Mouse (Mus musculus) forebrain, embryonic 14.5 days (tissue): Measurements from ENCODE around the gene Oas1f. TPM values are rescaled to one million over a fixed set of nuclear protein-coding genes. Genes with fewer than 3 reads are reported as not detected.
"Not testable (repeated sequence)": the region's sequence is repeated elsewhere in the genome, so short reads cannot be mapped to it uniquely, and the experiment has no call there.

Source experiments
- ATAC-seq: fragments of 200-750 bp; cut with Nextera tagmentation; 2 replicates; pipeline ENCODE4 v1.8.0; 2017; ENCODE audit warnings: mild to moderate bottlenecking, moderate library complexity
- DNase-seq: peaks from one replicate; pipeline ENCODE4 v3.0.0-alpha.2; 2015; ENCODE audit warnings: low spot score
- H3K27ac ChIP-seq: fragments of 300-500 bp; sonication (generic); 2 replicates; pipeline ENCODE4 v1.5.1; 2014; ENCODE audit warnings: low read depth, mild to moderate bottlenecking, control low read depth, low read length, moderate library complexity
- H3K27me3 ChIP-seq: fragments of 300-500 bp; sonication (generic); replicated peaks from 2 replicates; pipeline ENCODE4 v1.6.1; 2014; ENCODE audit warnings: low read length, control low read depth, mixed read lengths; ENCODE audit not compliant: control insufficient read depth, insufficient read depth
- H3K36me3 ChIP-seq: fragments of 300-500 bp; sonication (generic); 2 replicates; pipeline ENCODE4 v1.6.1; 2014; ENCODE audit warnings: low read length, control low read depth; ENCODE audit not compliant: control insufficient read depth, insufficient read depth
- H3K4me1 ChIP-seq: fragments of 300-500 bp; sonication (generic); 2 replicates; pipeline ENCODE4 v1.6.1; 2014; ENCODE audit warnings: antibody characterized with exemption, low read length, control low read depth; ENCODE audit not compliant: control insufficient read depth, insufficient read depth
- H3K4me2 ChIP-seq: fragments of 300-500 bp; sonication (generic); 2 replicates; pipeline ENCODE4 v1.6.1; 2014; ENCODE audit warnings: mild to moderate bottlenecking, control low read depth, low read length
- H3K4me3 ChIP-seq: fragments of 300-500 bp; sonication (generic); 2 replicates; pipeline ENCODE4 v1.5.1; 2014; ENCODE audit warnings: low read depth, low read length, control low read depth
- H3K9ac ChIP-seq: fragments of 300-500 bp; sonication (generic); 2 replicates; pipeline ENCODE4 v1.6.1; 2014; ENCODE audit warnings: mild to moderate bottlenecking, low read length, control low read depth, moderate library complexity
- H3K9me3 ChIP-seq: fragments of 300-500 bp; sonication (generic); replicated peaks from 2 replicates; pipeline ENCODE4 v1.6.1; 2016; ENCODE audit warnings: low read length, control low read depth, mixed read lengths; ENCODE audit not compliant: control insufficient read depth
- WGBS: fragments of 180-500 bp; shearing (Covaris S2); extraction: QIAGEN DNeasy Blood & Tissue Kit; methylation state at CpG from one replicate; pipeline ENCODE4 v1.1.7; 2014; 5-methylcytosine and 5-hydroxymethylcytosine counted together
- polyA plus RNA-seq: library from polyadenylated mRNA; unstranded; fragments of >200 nt; fragmentation: Nextera tagmentation; extraction: Ambion mirVana; gene quantifications from 2 replicates; pipeline ENCODE4 v1.2.1, GENCODE M21; 2014

Oas1f gene
- polyA plus RNA-seq, 1 experiment from 2014 or later = not detected

- not testable (repeated sequence) for ATAC-seq, H3K9me3 ChIP-seq, H3K27me3 ChIP-seq, DNase-seq, H3K36me3 ChIP-seq, H3K4me2 ChIP-seq, H3K9ac ChIP-seq, H3K27ac ChIP-seq, H3K4me1 ChIP-seq, H3K4me3 ChIP-seq
- 33% methylated on average over 5 of the region's 9 CpGs for WGBS
These were observed 40.2 kb downstream of the Oas1f start, which contains the start of gene Oas1g for GRCm38 (mm10) chr5:120887413-120887812. Gene Oas1g, minus strand, starts transcription at chr5:120887613.

GRCm38 (mm10) chr5:120887831-120888230, 40.7 kb downstream of the Oas1f start:
- Histone ChIP-seq H3K9me3 (no peaks in the 10 kb centered on the region), H3K4me3 (no peak overlapping the region), H3K4me1 (no peaks in the 10 kb centered on the region), H3K27me3 (no peaks in the 10 kb centered on the region), H3K36me3 (no peaks in the 10 kb centered on the region), H3K9ac (no peak overlapping the region), H3K27ac (no peak overlapping the region), H3K4me2 (no peak overlapping the region)
- 62% methylated on average over 6 of the region's 6 CpGs for WGBS
- ATAC-seq (no peak), DNase-seq (no peak)

- not testable (repeated sequence) for H3K27me3 ChIP-seq, H3K9me3 ChIP-seq
These were observed 41.2 kb downstream of the Oas1f start for GRCm38 (mm10) chr5:120888294-120888815.

GRCm38 (mm10) chr5:120890026-120890425, 42.9 kb downstream of the Oas1f start:
- WGBS = 88% methylated on average over 2 of the region's 2 CpGs
- H3K9me3 ChIP-seq = no peaks in the 10 kb centered on the region
- no peaks in the 10 kb centered on the region for H3K4me1 ChIP-seq
- DNase-seq (no peak), ATAC-seq (no peak)
- H3K9ac ChIP-seq = no peak overlapping the region
- H3K4me2 ChIP-seq = no peak overlapping the region
- H3K36me3 ChIP-seq = no peaks in the 10 kb centered on the region
- H3K27ac ChIP-seq = no peak overlapping the region
- H3K4me3 ChIP-seq = no peak overlapping the region
- no peaks in the 10 kb centered on the region for H3K27me3 ChIP-seq

More at GRCm38 (mm10) chr5:120888294-120888815, 41.2 kb downstream of the Oas1f start:
- not testable (repeated sequence) for H3K9ac ChIP-seq, H3K4me3 ChIP-seq, H3K4me2 ChIP-seq, H3K4me1 ChIP-seq, DNase-seq, H3K27ac ChIP-seq, H3K36me3 ChIP-seq, ATAC-seq
- WGBS = 48% methylated on average over 4 of the region's 4 CpGs

GRCm38 (mm10) chr5:120890991-120891390, 43.8 kb downstream of the Oas1f start:
- Histone ChIP-seq H3K27me3 (no peaks in the 10 kb centered on the region), H3K9me3 (no peaks in the 10 kb centered on the region), H3K36me3 (no peaks in the 10 kb centered on the region), H3K27ac (no peak overlapping the region), H3K4me2 (no peak overlapping the region), H3K4me3 (no peak overlapping the region), H3K9ac (no peak overlapping the region), H3K4me1 (no peaks in the 10 kb centered on the region)
- 61% methylated on average over 3 of the region's 3 CpGs for WGBS
- no peak for DNase-seq
- ATAC-seq = no peak

GRCm38 (mm10) chr5:120891566-120892242, 44.5 kb downstream of the Oas1f start:
- not testable (repeated sequence) for H3K36me3 ChIP-seq, H3K27me3 ChIP-seq, H3K9ac ChIP-seq, H3K9me3 ChIP-seq, H3K4me3 ChIP-seq, H3K4me1 ChIP-seq, H3K4me2 ChIP-seq, ATAC-seq, H3K27ac ChIP-seq, DNase-seq
- 78% methylated on average over 2 of the region's 2 CpGs for WGBS

- no peaks in the 10 kb centered on the region for H3K4me1 ChIP-seq
- H3K27me3 ChIP-seq = no peaks in the 10 kb centered on the region
- H3K9me3 ChIP-seq = no peaks in the 10 kb centered on the region
- no peak overlapping the region for H3K9ac ChIP-seq
- H3K36me3 ChIP-seq = no peaks in the 10 kb centered on the region
- no peak overlapping the region for H3K27ac ChIP-seq
- no peak for ATAC-seq
- no peak for DNase-seq
- WGBS = 78% methylated on average over 2 of the region's 2 CpGs
- no peak overlapping the region for H3K4me3 ChIP-seq
- H3K4me2 ChIP-seq = no peak overlapping the region
These were observed 45.1 kb downstream of the Oas1f start for GRCm38 (mm10) chr5:120892243-120892660.

- not testable (repeated sequence) for H3K27me3 ChIP-seq, DNase-seq, H3K9ac ChIP-seq, H3K4me3 ChIP-seq, H3K27ac ChIP-seq, H3K9me3 ChIP-seq, H3K4me1 ChIP-seq, ATAC-seq, H3K4me2 ChIP-seq, H3K36me3 ChIP-seq
- 92% methylated on average over 4 of the region's 4 CpGs for WGBS
These were observed 46.7 kb downstream of the Oas1f start for GRCm38 (mm10) chr5:120893866-120894265.

- not testable (repeated sequence) for DNase-seq, H3K4me1 ChIP-seq, H3K27ac ChIP-seq, ATAC-seq, H3K9me3 ChIP-seq, H3K27me3 ChIP-seq, H3K36me3 ChIP-seq, H3K9ac ChIP-seq, H3K4me2 ChIP-seq, H3K4me3 ChIP-seq
- WGBS = 87% methylated on average over 2 of the region's 2 CpGs
These were observed 47.5 kb downstream of the Oas1f start for GRCm38 (mm10) chr5:120894692-120895091.
